Mouse (Mus musculus): ENCODE measurements around the gene Tdrd9. TPM values are rescaled to one million over a fixed set of nuclear protein-coding genes. Genes with fewer than 3 reads are reported as not detected.
"Not testable (repeated sequence)": the region's sequence is repeated elsewhere in the genome, so short reads cannot be mapped to it uniquely, and the experiment has no call there.

Tdrd9 gene
- polyA plus RNA-seq, 1 experiment from 2014 or later, result not detected

- not testable (repeated sequence) for H3K79me2 ChIP-seq (ENCODE audit: inconsistent target); H3K4me3 ChIP-seq (ENCODE audit: inconsistent target); H3K36me3 ChIP-seq (ENCODE audit: inconsistent target)
- 29% methylated on average over 3 of the region's 15 CpGs for WGBS (ENCODE audit: missing documents)
- peak overlapping the region; percentile 76 for H3K27ac ChIP-seq
Measured at GRCm38 (mm10) chr12:111945765-111946655, 25.3 kb upstream of the Tdrd9 start.

GRCm38 (mm10) chr12:111946716-111947115 lies 24.6 kb upstream of the Tdrd9 start:
- peak overlapping the region; percentile 76 for H3K27ac ChIP-seq
- no peaks in the 10 kb centered on the region for H3K36me3 ChIP-seq (ENCODE audit: inconsistent target)
- WGBS (ENCODE audit: missing documents), result 6% methylated on average over 2 of the region's 2 CpGs
- no peaks in the 10 kb centered on the region for H3K79me2 ChIP-seq (ENCODE audit: inconsistent target)
- H3K4me3 ChIP-seq (ENCODE audit: inconsistent target), result no peak overlapping the region

GRCm38 (mm10) chr12:111950486-111950885 lies 20.9 kb upstream of the Tdrd9 start:
- no peaks in the 10 kb centered on the region for H3K36me3 ChIP-seq (ENCODE audit: inconsistent target)
- 100% methylated on average over 5 of the region's 5 CpGs for WGBS (ENCODE audit: missing documents)
- H3K4me3 ChIP-seq (ENCODE audit: inconsistent target), result no peak overlapping the region

GRCm38 (mm10) chr12:111951701-111952100 lies 19.7 kb upstream of the Tdrd9 start:
- Histone ChIP-seq H3K36me3 (ENCODE audit: inconsistent target) (no peaks in the 10 kb centered on the region), H3K27ac (no peak overlapping the region), H3K4me3 (ENCODE audit: inconsistent target) (no peak overlapping the region), H3K79me2 (ENCODE audit: inconsistent target) (no peaks in the 10 kb centered on the region)
- 87% methylated on average over 5 of the region's 5 CpGs for WGBS (ENCODE audit: missing documents)

More at GRCm38 (mm10) chr12:111950486-111950885, 20.9 kb upstream of the Tdrd9 start:
- H3K27ac ChIP-seq, result no peak overlapping the region
- H3K79me2 ChIP-seq (ENCODE audit: inconsistent target), result no peaks in the 10 kb centered on the region

GRCm38 (mm10) chr12:111956173-111956572 lies 15.2 kb upstream of the Tdrd9 start:
- WGBS (ENCODE audit: missing documents), result 86% methylated on average over 5 of the region's 5 CpGs
- Histone ChIP-seq H3K36me3 (ENCODE audit: inconsistent target) (peaks cover 19% of the 10 kb centered on the region; the same call in 1 of the 2 replicates), H3K27ac (no peak overlapping the region), H3K4me3 (ENCODE audit: inconsistent target) (no peak overlapping the region), H3K79me2 (ENCODE audit: inconsistent target) (no peaks in the 10 kb centered on the region)

GRCm38 (mm10) chr12:111958101-111958865 lies 13.1 kb upstream of the Tdrd9 start:
- Histone ChIP-seq H3K27ac (no peak overlapping the region), H3K4me3 (ENCODE audit: inconsistent target) (no peak overlapping the region), H3K36me3 (ENCODE audit: inconsistent target) (peaks cover 33% of the 10 kb centered on the region), H3K79me2 (ENCODE audit: inconsistent target) (peaks cover 3% of the 10 kb centered on the region; the same call in 1 of the 2 replicates)
- WGBS (ENCODE audit: missing documents), result 19% methylated on average over 9 of the region's 9 CpGs

GRCm38 (mm10) chr12:111963339-111963738 lies 8.0 kb upstream of the Tdrd9 start:
- WGBS (ENCODE audit: missing documents), result 100% methylated on average over 5 of the region's 5 CpGs
- no peak overlapping the region for H3K27ac ChIP-seq
- no peak overlapping the region for H3K4me3 ChIP-seq (ENCODE audit: inconsistent target)
- H3K36me3 ChIP-seq (ENCODE audit: inconsistent target), result peaks cover 33% of the 10 kb centered on the region
- peaks cover 37% of the 10 kb centered on the region for H3K79me2 ChIP-seq (ENCODE audit: inconsistent target)

- WGBS (ENCODE audit: missing documents), result 0% methylated on average over 37 of the region's 37 CpGs
- Histone ChIP-seq H3K36me3 (ENCODE audit: inconsistent target) (peaks cover 10% of the 10 kb centered on the region), H3K79me2 (ENCODE audit: inconsistent target) (peaks cover 37% of the 10 kb centered on the region), H3K27ac (peak within 1 kb of the TSS; percentile 72), H3K4me3 (ENCODE audit: inconsistent target) (peak within 1 kb of the TSS; percentile 95)
Measured at GRCm38 (mm10) chr12:111966683-111967173, 4.6 kb upstream of the Tdrd9 start, which contains the start of gene Atp5mpl. Atp5mpl (minus strand) TSS chr12:111966977.

- peaks cover 17% of the 10 kb centered on the region for H3K79me2 ChIP-seq (ENCODE audit: inconsistent target)
- no peaks in the 10 kb centered on the region for H3K36me3 ChIP-seq (ENCODE audit: inconsistent target)
- no peak overlapping the region for H3K27ac ChIP-seq
- H3K4me3 ChIP-seq (ENCODE audit: inconsistent target), result no peak overlapping the region
- 91% methylated on average over 4 of the region's 4 CpGs for WGBS (ENCODE audit: missing documents)
Measured at GRCm38 (mm10) chr12:111970085-111970484, 1.3 kb upstream of the Tdrd9 start.

- Histone ChIP-seq H3K79me2 (ENCODE audit: inconsistent target) (no peaks in the 10 kb centered on the region), H3K27ac (no peak overlapping the region), H3K36me3 (ENCODE audit: inconsistent target) (no peaks in the 10 kb centered on the region), H3K4me3 (ENCODE audit: inconsistent target) (no peak overlapping the region)
- WGBS (ENCODE audit: missing documents), result 95% methylated on average over 10 of the region's 10 CpGs
Measured at GRCm38 (mm10) chr12:111972504-111972903, 1.1 kb downstream of the Tdrd9 start.

- no peaks in the 10 kb centered on the region for H3K36me3 ChIP-seq (ENCODE audit: inconsistent target)
- WGBS (ENCODE audit: missing documents), result 36% methylated on average over 6 of the region's 6 CpGs
- no peak overlapping the region for H3K27ac ChIP-seq
- no peak overlapping the region for H3K4me3 ChIP-seq (ENCODE audit: inconsistent target)
- H3K79me2 ChIP-seq (ENCODE audit: inconsistent target), result no peaks in the 10 kb centered on the region
Measured at GRCm38 (mm10) chr12:111974578-111974977, 3.2 kb downstream of the Tdrd9 start.

GRCm38 (mm10) chr12:111977138-111977537 lies 5.8 kb downstream of the Tdrd9 start:
- WGBS (ENCODE audit: missing documents), result 77% methylated on average over 6 of the region's 6 CpGs
- Histone ChIP-seq H3K36me3 (ENCODE audit: inconsistent target) (no peaks in the 10 kb centered on the region), H3K27ac (no peak overlapping the region), H3K79me2 (ENCODE audit: inconsistent target) (no peaks in the 10 kb centered on the region), H3K4me3 (ENCODE audit: inconsistent target) (no peak overlapping the region)

GRCm38 (mm10) chr12:111978274-111978673 lies 6.9 kb downstream of the Tdrd9 start:
- Histone ChIP-seq H3K27ac (no peak overlapping the region), H3K36me3 (ENCODE audit: inconsistent target) (no peaks in the 10 kb centered on the region), H3K4me3 (ENCODE audit: inconsistent target) (no peak overlapping the region), H3K79me2 (ENCODE audit: inconsistent target) (no peaks in the 10 kb centered on the region)
- 42% methylated on average over 6 of the region's 6 CpGs for WGBS (ENCODE audit: missing documents)

GRCm38 (mm10) chr12:111980887-111981367 lies 9.6 kb downstream of the Tdrd9 start, which contains the start of gene Rd3l:
Rd3l (minus strand) TSS chr12:111981317.
- no peaks in the 10 kb centered on the region for H3K36me3 ChIP-seq (ENCODE audit: inconsistent target)
- no peak within 1 kb of the TSS for H3K27ac ChIP-seq
- WGBS (ENCODE audit: missing documents), result 76% methylated on average over 5 of the region's 6 CpGs
- H3K4me3 ChIP-seq (ENCODE audit: inconsistent target), result no peak within 1 kb of the TSS
- no peaks in the 10 kb centered on the region for H3K79me2 ChIP-seq (ENCODE audit: inconsistent target)

All from macrophage (primary cell).